Mouse (Mus musculus): Measurements from ENCODE around the gene Lekr1. TPM values are rescaled to one million over a fixed set of nuclear protein-coding genes. Genes with fewer than 3 reads are reported as not detected.

Gene Lekr1
- total RNA-seq, 1 experiment = 1.2 TPM

GRCm38 (mm10) chr3:65656451-65656850, 9.6 kb upstream of the Lekr1 start:
- Histone ChIP-seq H3K36me3 (ENCODE audit: control insufficient read depth, insufficient read depth, low read length, poor library complexity, severe bottlenecking) (peaks cover 2% of the 10 kb centered on the region; the same call in 1 of the 2 replicates), H3K4me3 (ENCODE audit: insufficient read depth in 1 of 2, low read depth in 1 of 2, low read length in 2 of 2, poor library complexity in 1 of 2, severe bottlenecking in 1 of 2) (no peak overlapping the region), H3K9me3 (ENCODE audit: control insufficient read depth, insufficient read depth, low read depth, low read length) (no peaks in the 10 kb centered on the region), H3K4me1 (ENCODE audit: control insufficient read depth in 2 of 2, insufficient read depth in 2 of 2, low read length in 2 of 2, poor library complexity in 1 of 2) (peaks cover 16 to 18% of the 10 kb centered on the region in 2 experiments), H3K9ac (ENCODE audit: insufficient read depth, low read depth, low read length, poor library complexity, severe bottlenecking) (no peak overlapping the region), H3K27ac (ENCODE audit: insufficient read depth, low read depth, low read length, poor library complexity, severe bottlenecking) (peak overlapping the region; percentile 72)
- TF ChIP-seq MAFK (IDR thresholded peaks at IDR 0.05; ENCODE audit: insufficient read depth, low read depth, low read length) (no peak), CHD2 (IDR thresholded peaks at IDR 0.05; ENCODE audit: low read depth, low read length) (no peak), ZC3H11A (IDR thresholded peaks at IDR 0.05; ENCODE audit: borderline replicate concordance, low read depth, low read length) (no peak), ZNF384 (IDR thresholded peaks at IDR 0.05; ENCODE audit: low read depth, low read length) (no peak), HCFC1 (IDR thresholded peaks at IDR 0.05; ENCODE audit: borderline replicate concordance, insufficient read depth, low read length) (no peak)
- no peak for DNase-seq (ENCODE audit: low read depth, low spot score)
- in situ Hi-C loops (cut with MboI; ENCODE audit: low sequenced_read_pairs in 2 of 2, unreplicated experiment in 2 of 2) = no loop called here

GRCm38 (mm10) chr3:65656902-65657660, 8.9 kb upstream of the Lekr1 start:
- TF ChIP-seq HCFC1 (IDR thresholded peaks at IDR 0.05; ENCODE audit: borderline replicate concordance, insufficient read depth, low read length) (no peak), CHD2 (IDR thresholded peaks at IDR 0.05; ENCODE audit: low read depth, low read length) (peak; percentile 32), ZC3H11A (IDR thresholded peaks at IDR 0.05; ENCODE audit: borderline replicate concordance, low read depth, low read length) (no peak)
- DNase-seq (ENCODE audit: low read depth, low spot score) = no peak
- H3K4me3 ChIP-seq (ENCODE audit: insufficient read depth in 1 of 2, low read depth in 1 of 2, low read length in 2 of 2, poor library complexity in 1 of 2, severe bottlenecking in 1 of 2) = no peak overlapping the region
- peaks cover 16 to 18% of the 10 kb centered on the region in 2 experiments for H3K4me1 ChIP-seq (ENCODE audit: control insufficient read depth in 2 of 2, insufficient read depth in 2 of 2, low read length in 2 of 2, poor library complexity in 1 of 2)
- no peaks in the 10 kb centered on the region for H3K9me3 ChIP-seq (ENCODE audit: control insufficient read depth, insufficient read depth, low read depth, low read length)
- H3K9ac ChIP-seq (ENCODE audit: insufficient read depth, low read depth, low read length, poor library complexity, severe bottlenecking) = no peak overlapping the region
- H3K27ac ChIP-seq (ENCODE audit: insufficient read depth, low read depth, low read length, poor library complexity, severe bottlenecking) = peak overlapping the region; percentile 72
- no peaks in the 10 kb centered on the region for H3K36me3 ChIP-seq (ENCODE audit: control insufficient read depth, insufficient read depth, low read length, poor library complexity, severe bottlenecking)
- in situ Hi-C loops (cut with MboI; ENCODE audit: low sequenced_read_pairs in 2 of 2, unreplicated experiment in 2 of 2) = no loop called here

GRCm38 (mm10) chr3:65658081-65658612, 7.9 kb upstream of the Lekr1 start:
- Histone ChIP-seq H3K4me3 (ENCODE audit: insufficient read depth in 1 of 2, low read depth in 1 of 2, low read length in 2 of 2, poor library complexity in 1 of 2, severe bottlenecking in 1 of 2) (peak overlapping the region in 1 of 2 experiments; percentile 65; a peak in 2 of 4 replicates), H3K4me1 (ENCODE audit: control insufficient read depth in 2 of 2, insufficient read depth in 2 of 2, low read length in 2 of 2, poor library complexity in 1 of 2) (peaks cover 15 to 18% of the 10 kb centered on the region in 2 experiments), H3K27ac (ENCODE audit: insufficient read depth, low read depth, low read length, poor library complexity, severe bottlenecking) (peak overlapping the region; percentile 79; the same call in 1 of the 2 replicates), H3K9me3 (ENCODE audit: control insufficient read depth, insufficient read depth, low read depth, low read length) (no peaks in the 10 kb centered on the region), H3K9ac (ENCODE audit: insufficient read depth, low read depth, low read length, poor library complexity, severe bottlenecking) (no peak overlapping the region), H3K36me3 (ENCODE audit: control insufficient read depth, insufficient read depth, low read length, poor library complexity, severe bottlenecking) (no peaks in the 10 kb centered on the region)
- no peak for DNase-seq (ENCODE audit: low read depth, low spot score)
- TF ChIP-seq ZC3H11A (IDR thresholded peaks at IDR 0.05; ENCODE audit: borderline replicate concordance, low read depth, low read length) (no peak), ZNF384 (IDR thresholded peaks at IDR 0.05; ENCODE audit: low read depth, low read length) (no peak), MAFK (IDR thresholded peaks at IDR 0.05; ENCODE audit: insufficient read depth, low read depth, low read length) (no peak)
- in situ Hi-C loops (cut with MboI; ENCODE audit: low sequenced_read_pairs in 2 of 2, unreplicated experiment in 2 of 2) = no loop called here

- peak overlapping the region; percentile 80 for H3K9ac ChIP-seq (ENCODE audit: insufficient read depth, low read depth, low read length, poor library complexity, severe bottlenecking)
- in situ Hi-C loops (cut with MboI; ENCODE audit: low sequenced_read_pairs in 2 of 2, unreplicated experiment in 2 of 2) = no loop called here
- no peaks in the 10 kb centered on the region for H3K9me3 ChIP-seq (ENCODE audit: control insufficient read depth, insufficient read depth, low read depth, low read length)
- peaks cover 14 to 18% of the 10 kb centered on the region in 2 experiments for H3K4me1 ChIP-seq (ENCODE audit: control insufficient read depth in 2 of 2, insufficient read depth in 2 of 2, low read length in 2 of 2, poor library complexity in 1 of 2)
- TF ChIP-seq HCFC1 (IDR thresholded peaks at IDR 0.05; ENCODE audit: borderline replicate concordance, insufficient read depth, low read length) (peak; percentile 15), ZNF384 (IDR thresholded peaks at IDR 0.05; ENCODE audit: low read depth, low read length) (no peak)
- H3K27ac ChIP-seq (ENCODE audit: insufficient read depth, low read depth, low read length, poor library complexity, severe bottlenecking) = peak overlapping the region; percentile 79
- peak; percentile 94 for DNase-seq (ENCODE audit: low read depth, low spot score)
- H3K4me3 ChIP-seq (ENCODE audit: insufficient read depth in 1 of 2, low read depth in 1 of 2, low read length in 2 of 2, poor library complexity in 1 of 2, severe bottlenecking in 1 of 2) = peak overlapping the region; percentile 65 to 90
- no peaks in the 10 kb centered on the region for H3K36me3 ChIP-seq (ENCODE audit: control insufficient read depth, insufficient read depth, low read length, poor library complexity, severe bottlenecking)
Observed at GRCm38 (mm10) chr3:65658721-65659619, 7.1 kb upstream of the Lekr1 start.
